Mouse (Mus musculus) embryonic fibroblast, embryonic 13.5 days (primary cell): Measurements from ENCODE around the gene Csnk1d. TPM values are rescaled to one million over a fixed set of nuclear protein-coding genes. Genes with fewer than 3 reads are reported as not detected.

Experiments
- H3K27ac ChIP-seq: 2 replicates; pipeline ENCODE4 v1.5.1; 2012; ENCODE audit warnings: low read length, control low read depth, inconsistent platforms; ENCODE audit not compliant: insufficient read depth
- H3K4me1 ChIP-seq: 2 replicates; pipeline ENCODE4 v1.6.1; 2011; ENCODE audit warnings: low read length; ENCODE audit not compliant: control insufficient read depth, insufficient read depth
- H3K4me3 ChIP-seq: 2 replicates; pipeline ENCODE4 v1.5.1; 2011; ENCODE audit warnings: mild to moderate bottlenecking, control low read depth, low read length; ENCODE audit not compliant: insufficient read depth
- CTCF ChIP-seq: IDR thresholded peaks from 2 replicates; pipeline ENCODE4 v1.5.1; 2011; ENCODE audit warnings: mild to moderate bottlenecking, control low read depth, low read length, moderate library complexity, borderline replicate concordance; ENCODE audit not compliant: insufficient read depth
- POLR2A ChIP-seq: IDR thresholded peaks from 2 replicates; pipeline ENCODE4 v1.6.1; 2011; ENCODE audit warnings: low read depth, mild to moderate bottlenecking, control low read depth, low read length, moderate library complexity
- polyA plus RNA-seq: library from polyadenylated mRNA; stranded (reverse); fragments of >200 nt; gene quantifications from 2 replicates; pipeline ENCODE4 v1.2.4, GENCODE M21; 2011; ENCODE audit warnings: low read depth; ENCODE audit not compliant: missing spikeins, insufficient read length

Gene Csnk1d
- 141 and 142 TPM in 2 replicates for polyA plus RNA-seq

DNA sequence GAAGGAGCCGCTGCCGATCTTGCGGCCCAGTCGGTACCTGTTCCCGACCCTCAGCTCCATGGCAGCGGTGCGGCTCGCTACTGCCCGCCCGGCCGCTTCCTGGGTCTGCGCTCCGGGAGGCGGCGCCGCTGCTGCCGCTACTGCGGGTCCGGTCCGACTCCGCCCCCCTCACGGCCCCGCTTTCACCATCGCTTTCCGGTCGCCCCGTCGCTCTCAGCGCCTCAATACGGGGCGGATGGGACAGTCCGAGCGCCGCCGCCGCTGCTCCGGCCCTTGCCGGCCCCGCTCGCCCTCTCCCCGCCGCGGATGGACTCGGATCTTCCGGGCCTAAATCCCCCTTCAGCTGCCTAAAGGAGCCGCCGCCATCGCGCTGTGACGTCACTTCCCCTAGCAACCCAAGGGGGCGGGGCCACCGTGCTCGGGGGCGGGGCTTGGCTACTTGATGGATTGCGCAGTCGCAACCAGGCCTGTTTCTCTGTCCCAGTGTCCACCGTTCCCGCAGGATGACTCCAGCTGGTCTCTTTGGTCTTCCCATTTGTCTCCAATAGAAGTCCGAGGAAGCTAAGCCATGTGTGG is at the start of gene Csnk1d:
Gene Csnk1d, minus strand, starts transcription at position 380 of the 576 bp plus-strand sequence.
- no peak for TF ChIP-seq CTCF
- peak; percentile 88 for TF ChIP-seq POLR2A
- H3K4me3 ChIP-seq: peak within 1 kb of the TSS; percentile 82
- peaks cover 13% of the 10 kb centered on the region for H3K4me1 ChIP-seq
- H3K27ac ChIP-seq: peak within 1 kb of the TSS; percentile 59

DNA sequence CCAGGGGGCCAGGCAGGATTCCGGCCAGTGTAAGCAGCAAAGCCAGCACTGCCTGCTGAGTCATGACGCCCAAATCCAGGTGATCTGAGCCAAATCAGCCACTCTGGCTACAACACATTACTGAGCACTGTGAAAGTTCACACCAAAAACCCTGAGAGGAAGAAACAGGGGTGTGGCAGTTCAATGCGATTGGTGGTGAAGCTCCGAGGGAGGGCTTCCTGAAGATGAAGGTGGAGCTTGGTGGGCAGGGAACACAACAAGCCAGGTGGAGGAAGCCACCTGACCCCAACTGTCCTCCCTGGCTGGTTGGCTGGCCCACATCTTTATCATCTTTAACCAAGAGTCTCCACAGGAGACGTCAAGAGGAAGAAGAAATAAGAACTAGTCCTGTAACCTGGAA is 48.2 kb upstream of the Csnk1d start, which contains the start of gene Cd7:
Gene Cd7, minus strand, starts transcription at position 117 of the 400 bp plus-strand sequence.
- no peak within 1 kb of the TSS for H3K4me3 ChIP-seq
- TF ChIP-seq CTCF: no peak
- no peak for TF ChIP-seq POLR2A
- no peaks in the 10 kb centered on the region for H3K4me1 ChIP-seq
- no peak within 1 kb of the TSS for H3K27ac ChIP-seq

DNA sequence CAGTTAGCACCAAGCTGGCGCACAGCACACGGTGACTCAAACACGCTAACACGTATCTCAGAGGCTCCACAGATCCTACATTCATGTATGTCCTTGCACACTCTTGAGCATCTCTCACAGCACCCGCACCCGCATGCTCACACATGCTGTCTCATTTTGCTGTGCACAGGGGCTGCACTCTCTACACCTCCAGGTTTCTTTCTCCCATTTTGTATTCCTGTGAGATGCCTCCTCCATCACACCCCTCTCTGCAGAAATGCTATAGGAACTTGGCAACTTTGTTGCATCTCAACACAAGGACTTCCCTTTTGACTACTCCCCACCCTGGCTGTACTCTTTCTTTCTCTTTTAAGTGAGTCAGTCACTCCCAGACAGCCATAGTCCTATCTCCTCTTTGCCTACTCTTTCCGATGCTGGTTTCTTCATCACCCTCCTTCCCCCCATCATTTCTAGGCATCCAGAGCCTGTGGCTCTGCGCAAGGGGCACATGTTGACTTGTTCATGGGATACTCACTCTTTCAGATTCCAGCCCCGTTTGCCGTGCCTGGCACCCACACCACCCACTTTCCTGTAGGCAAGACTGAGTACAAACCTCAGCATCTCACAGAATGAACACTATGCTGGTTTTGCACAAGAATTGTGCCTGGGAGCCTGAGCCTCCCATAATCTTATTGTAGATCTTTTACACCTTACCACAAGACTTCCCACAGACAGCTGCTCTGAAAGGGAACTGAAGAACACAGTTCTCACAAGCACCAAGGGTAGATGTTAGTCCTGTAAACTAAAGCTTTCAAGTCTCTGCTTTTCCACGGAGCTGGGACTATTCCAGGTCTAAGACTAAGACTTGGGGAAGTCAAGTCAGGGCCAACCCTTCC is 47.5 kb upstream of the Csnk1d start:
- no peaks in the 10 kb centered on the region for H3K4me1 ChIP-seq
- TF ChIP-seq CTCF (no peak), POLR2A (no peak)
- no peak overlapping the region for H3K4me3 ChIP-seq
- no peak overlapping the region for H3K27ac ChIP-seq

DNA sequence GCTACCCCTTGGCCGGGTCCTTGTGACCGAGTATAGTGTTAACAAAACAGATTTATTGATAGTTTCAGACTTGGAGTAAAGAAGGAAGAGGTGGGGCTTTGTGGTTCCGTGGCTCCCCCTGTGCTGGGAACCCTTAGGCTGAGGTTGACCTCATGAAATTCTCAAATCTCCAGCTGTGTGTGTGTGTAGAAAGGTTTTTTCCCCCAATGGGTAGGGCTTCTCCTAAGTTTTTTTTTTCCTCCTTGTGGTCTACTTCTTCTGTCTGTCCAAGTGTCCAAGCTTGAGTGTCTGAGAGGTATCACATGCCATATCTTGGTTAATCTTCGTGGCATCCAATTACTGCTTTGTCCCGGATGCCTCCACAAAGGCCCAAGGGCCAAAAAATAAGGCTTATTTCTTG is 42.0 kb upstream of the Csnk1d start:
- no peak overlapping the region for H3K27ac ChIP-seq
- H3K4me3 ChIP-seq: no peak overlapping the region
- TF ChIP-seq POLR2A (no peak), CTCF (no peak)
- no peaks in the 10 kb centered on the region for H3K4me1 ChIP-seq

DNA sequence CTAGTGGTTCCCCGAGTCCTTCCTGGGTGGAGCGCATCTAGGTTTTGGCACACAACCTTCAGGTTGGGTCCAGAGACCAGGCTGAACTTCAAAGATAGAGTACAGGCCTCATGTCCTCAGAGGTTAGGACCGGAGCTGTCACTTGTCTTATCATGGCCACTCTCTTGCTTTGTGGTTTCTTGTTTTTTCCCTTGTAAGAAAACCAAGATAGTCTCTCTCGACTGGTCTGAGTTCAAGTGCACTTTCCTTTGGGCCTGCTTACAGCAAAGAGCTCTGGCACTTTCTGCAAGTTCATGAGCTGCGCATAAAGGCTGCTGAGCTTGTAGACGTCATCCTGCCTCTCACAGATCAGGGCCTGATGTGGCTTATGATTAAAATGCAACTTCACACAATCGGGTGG is 36.1 kb upstream of the Csnk1d start:
- H3K4me3 ChIP-seq: no peak overlapping the region
- no peak overlapping the region for H3K27ac ChIP-seq
- no peaks in the 10 kb centered on the region for H3K4me1 ChIP-seq
- no peak for TF ChIP-seq CTCF
- no peak for TF ChIP-seq POLR2A

DNA sequence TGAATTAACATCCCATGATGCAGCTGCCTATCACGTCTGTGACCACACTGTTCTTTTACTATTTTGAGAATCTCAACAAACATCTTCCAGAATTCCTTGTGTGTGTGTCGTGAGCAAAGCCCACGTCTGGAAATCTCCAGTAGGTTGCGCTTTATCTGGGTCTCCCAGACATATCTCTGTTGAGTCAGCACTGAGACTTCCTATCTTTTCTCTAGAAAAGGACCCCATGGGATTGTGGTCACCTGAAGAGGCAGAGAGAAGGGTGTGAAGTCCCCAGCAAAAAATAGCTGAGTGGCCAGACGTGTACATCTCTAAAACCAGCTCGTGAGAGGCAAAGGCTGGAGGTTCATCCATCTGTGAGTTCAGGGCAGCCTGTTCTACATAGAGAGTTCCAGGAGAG is 33.0 kb upstream of the Csnk1d start:
- H3K4me1 ChIP-seq: no peaks in the 10 kb centered on the region
- TF ChIP-seq CTCF: no peak
- no peak for TF ChIP-seq POLR2A
- no peak overlapping the region for H3K4me3 ChIP-seq
- no peak overlapping the region for H3K27ac ChIP-seq

DNA sequence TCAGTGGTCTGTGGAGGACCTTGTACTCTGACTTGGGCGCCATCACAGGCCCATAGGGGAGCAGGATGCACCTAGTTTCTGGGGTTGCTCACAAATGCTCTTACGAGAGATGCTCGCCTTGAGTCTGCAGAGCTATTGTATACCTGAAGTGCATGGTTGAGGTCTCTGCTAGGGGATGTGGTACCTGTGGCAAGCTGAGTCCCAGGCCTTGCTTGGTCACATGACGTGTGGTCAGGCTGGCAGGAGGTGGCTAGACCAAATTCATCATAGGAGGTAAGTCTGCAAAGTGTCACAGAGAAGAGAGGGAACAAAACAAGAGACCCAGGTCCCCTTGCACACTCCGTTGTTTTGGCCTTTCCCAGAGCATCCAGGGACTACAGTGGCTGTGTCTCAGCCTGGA is 28.4 kb upstream of the Csnk1d start:
- H3K4me1 ChIP-seq: no peaks in the 10 kb centered on the region
- H3K27ac ChIP-seq: no peak overlapping the region
- no peak overlapping the region for H3K4me3 ChIP-seq
- TF ChIP-seq CTCF (no peak), POLR2A (no peak)

DNA sequence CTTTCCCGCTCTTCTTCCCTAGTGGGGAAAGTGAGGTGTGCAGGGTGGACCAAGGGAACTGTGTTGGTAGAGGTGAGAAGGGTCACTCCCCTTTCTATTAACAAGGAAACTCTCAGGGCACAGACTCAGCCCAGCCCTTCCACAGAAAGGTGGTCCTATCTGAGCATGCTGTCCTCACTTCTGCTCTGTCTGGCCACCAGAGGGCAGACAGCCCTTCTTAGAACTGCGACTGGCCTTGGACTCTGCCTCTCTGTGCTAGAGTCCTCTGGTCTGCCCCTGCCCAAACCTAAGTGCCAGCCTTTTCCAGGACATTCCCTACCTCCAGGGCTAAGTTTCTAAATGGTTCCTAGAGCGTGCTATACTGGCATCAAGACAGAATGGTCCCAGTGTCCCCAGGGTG is 26.6 kb upstream of the Csnk1d start:
- Histone ChIP-seq H3K4me1 (no peaks in the 10 kb centered on the region), H3K4me3 (no peak overlapping the region), H3K27ac (no peak overlapping the region)
- TF ChIP-seq CTCF: peak; percentile 85
- TF ChIP-seq POLR2A: no peak

DNA sequence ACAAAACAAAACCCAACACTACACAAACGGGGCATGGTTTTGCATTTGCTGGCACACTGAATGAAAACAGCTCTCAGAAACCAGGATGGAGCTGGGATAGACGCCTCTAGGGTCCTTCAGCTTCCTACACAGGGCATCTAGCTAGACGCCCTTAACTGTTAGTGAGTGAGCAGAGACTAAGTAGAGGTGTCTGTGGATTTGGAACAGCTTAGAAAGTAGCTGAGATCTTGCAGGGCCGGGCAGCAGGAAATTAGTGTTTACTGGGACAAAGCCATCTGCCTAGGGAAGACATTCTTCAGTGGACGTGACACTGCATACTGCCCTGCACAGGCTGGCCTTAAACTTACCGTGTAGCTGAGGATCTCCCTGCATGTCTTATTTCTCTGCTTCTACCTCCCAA is 24.3 kb upstream of the Csnk1d start:
- TF ChIP-seq CTCF (no peak), POLR2A (no peak)
- Histone ChIP-seq H3K4me1 (no peaks in the 10 kb centered on the region), H3K27ac (no peak overlapping the region), H3K4me3 (no peak overlapping the region)

DNA sequence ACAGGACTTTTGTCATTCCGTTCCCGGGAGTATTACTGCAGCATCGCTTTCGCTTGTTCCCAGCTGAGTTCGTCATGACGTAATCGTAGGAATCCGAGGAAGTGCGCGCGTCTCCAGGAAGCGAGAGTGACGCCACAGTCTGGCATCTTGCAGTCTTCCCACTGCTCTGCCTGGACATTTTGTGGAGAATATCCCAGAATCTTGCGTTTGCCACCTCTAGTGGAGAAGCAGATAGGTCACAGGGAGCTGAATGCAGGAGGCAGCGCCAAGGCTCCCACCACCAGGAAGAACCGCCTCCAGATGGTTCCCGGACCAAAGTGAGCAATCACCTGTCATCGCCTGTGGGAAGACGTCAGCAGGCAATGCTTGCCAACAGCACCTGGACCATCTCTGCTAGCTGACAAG is 23.8 kb upstream of the Csnk1d start:
- Histone ChIP-seq H3K4me3 (no peak overlapping the region), H3K4me1 (no peaks in the 10 kb centered on the region), H3K27ac (no peak overlapping the region)
- no peak for TF ChIP-seq CTCF
- no peak for TF ChIP-seq POLR2A

DNA sequence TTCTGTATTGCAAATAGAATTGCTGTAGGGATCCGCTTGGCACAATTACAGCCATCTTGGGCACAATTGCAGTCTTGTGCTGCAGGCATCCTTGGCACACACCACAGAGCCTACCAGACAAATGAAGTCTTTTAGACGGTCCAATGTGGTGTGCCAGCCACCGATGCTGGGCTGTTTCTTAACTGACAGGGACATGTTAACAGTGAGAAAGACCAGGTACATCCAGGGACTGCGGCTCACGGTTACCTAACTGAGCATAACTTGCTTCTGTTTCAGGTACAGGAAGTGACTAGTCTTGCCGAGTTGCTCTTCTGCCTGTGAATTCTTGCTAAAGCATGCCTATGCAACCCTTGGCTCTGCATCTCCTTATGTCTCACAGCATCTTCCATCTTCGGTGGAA is 22.5 kb upstream of the Csnk1d start:
- TF ChIP-seq CTCF (no peak), POLR2A (no peak)
- no peak overlapping the region for H3K27ac ChIP-seq
- H3K4me1 ChIP-seq: no peaks in the 10 kb centered on the region

More for the DNA sequence above, 22.5 kb upstream of the Csnk1d start:
- no peak overlapping the region for H3K4me3 ChIP-seq
